Mouse (Mus musculus) adrenal gland, postnatal 14 days (tissue): ENCODE results near the gene 4933424G06Rik. TPM values are rescaled to one million over a fixed set of nuclear protein-coding genes. Genes with fewer than 3 reads are reported as not detected.
"Not testable (repeated sequence)": the region's sequence is repeated elsewhere in the genome, so short reads cannot be mapped to it uniquely, and the experiment has no call there.

ENCODE experiments used
- DNase-seq: peaks from one replicate; pipeline ENCODE4 v3.0.0; 2021; ENCODE audit warnings: mixed read lengths
- long read RNA-seq, 2 experiments: library from polyadenylated mRNA; stranded (forward); transcript quantifications; one replicate each; pipeline ENCODE4 v2.0.0; 2021
- total RNA-seq: library from RNA; stranded (reverse); gene quantifications from 2 replicates; pipeline ENCODE4 v1.2.3, GENCODE M21; 2021

The 4933424G06Rik gene
- not detected in 2 replicates for total RNA-seq
- long read RNA-seq, experiment 1 = 0 reads
- long read RNA-seq, experiment 2 = 0 reads

DNA sequence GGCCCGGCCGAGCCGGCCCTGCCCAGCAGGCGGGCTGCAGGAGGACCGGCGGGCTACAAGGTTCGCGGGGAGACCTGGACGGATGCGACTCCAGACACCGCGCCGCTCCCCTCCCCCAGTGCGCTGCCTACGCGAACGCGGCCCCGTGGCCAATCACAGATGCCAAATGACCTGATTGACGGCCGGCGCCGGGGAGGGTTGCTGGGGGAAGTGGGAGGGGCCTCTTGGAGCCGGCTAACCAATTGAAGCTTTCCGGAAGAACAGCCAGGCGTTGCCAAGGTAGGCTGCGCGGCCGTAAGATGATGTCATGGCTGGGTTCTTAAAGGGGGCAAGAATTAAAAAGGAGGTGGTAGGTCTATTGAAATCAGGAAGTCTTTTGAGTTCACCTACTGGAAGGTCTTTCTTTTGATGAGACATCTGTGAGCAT, at the start of gene 4933424G06Rik:
TSS of gene 4933424G06Rik (plus strand) at position 296 of the 427 bp plus-strand sequence.
- DNase-seq = peak; percentile 99

DNA sequence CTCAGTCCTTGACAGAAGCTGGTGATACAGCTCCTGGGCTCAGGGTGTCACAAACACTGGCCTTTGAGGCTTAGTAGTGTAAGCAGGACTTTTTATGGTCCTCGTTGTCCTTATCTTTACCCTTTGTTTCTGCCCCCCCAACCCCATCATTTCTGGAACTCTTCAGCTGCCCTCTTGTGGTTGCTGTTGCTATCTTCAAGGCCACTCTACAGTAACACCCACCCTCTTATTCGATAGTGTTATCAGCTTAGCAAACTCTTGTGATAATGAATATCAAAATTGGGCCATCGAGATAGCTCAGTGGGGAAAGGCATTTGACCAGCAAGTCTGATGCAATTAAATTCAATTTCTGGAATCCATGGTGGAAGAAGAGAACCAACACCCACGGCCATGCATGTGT, 45.5 kb upstream of the 4933424G06Rik start:
- peak; percentile 30 for DNase-seq

DNA sequence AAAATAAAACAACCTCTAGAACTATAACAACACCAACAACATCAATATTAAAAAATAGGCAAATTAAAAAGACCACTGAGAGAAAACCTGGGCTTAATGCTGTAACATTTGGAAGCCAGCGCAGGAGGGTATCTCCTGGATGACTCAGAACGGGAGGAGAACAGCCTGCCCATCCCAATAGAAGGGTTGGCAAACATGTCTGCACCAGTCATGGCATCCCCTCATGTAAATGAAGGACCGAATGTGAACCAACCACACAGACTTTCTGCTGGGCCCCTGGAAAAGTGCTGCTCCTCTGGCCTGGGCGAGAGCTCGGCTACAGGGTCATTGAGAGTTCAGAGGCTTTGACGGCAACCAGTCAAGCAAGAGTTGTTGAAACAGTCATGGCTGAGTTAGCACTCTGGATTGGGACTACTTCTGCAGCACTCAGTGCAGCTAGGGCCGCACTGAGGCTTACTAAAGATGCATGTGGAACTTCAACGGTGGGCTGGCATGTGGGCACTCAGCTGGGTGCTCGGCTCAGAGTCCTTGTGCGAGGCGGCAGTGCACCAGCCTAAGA, 44.7 kb upstream of the 4933424G06Rik start:
- no peak for DNase-seq

GRCm38 (mm10) chr1:36665934-36666333, 44.0 kb upstream of the 4933424G06Rik start:
- no peak for DNase-seq

DNA sequence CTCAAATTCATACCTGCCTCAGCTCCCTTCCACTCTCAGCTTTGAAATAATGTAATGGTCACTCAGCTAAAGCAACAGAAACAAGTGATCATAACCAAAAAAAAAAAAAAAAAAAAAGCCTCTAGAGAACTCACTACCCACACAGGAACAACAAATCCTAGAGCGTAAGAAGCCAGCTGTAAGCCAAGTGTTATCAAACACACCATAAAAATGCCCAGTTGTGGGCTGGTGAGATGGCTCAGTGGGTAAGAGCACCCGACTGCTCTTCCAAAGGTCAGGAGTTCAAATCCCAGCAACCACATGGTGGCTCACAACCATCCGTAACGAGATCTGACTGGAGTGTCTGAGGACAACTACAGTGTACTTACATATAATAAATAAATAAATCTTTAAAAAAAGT, 41.9 kb upstream of the 4933424G06Rik start:
- not testable (repeated sequence) for DNase-seq

- DNase-seq = no peak
Observed at GRCm38 (mm10) chr1:36670256-36670655, 39.7 kb upstream of the 4933424G06Rik start.

DNA sequence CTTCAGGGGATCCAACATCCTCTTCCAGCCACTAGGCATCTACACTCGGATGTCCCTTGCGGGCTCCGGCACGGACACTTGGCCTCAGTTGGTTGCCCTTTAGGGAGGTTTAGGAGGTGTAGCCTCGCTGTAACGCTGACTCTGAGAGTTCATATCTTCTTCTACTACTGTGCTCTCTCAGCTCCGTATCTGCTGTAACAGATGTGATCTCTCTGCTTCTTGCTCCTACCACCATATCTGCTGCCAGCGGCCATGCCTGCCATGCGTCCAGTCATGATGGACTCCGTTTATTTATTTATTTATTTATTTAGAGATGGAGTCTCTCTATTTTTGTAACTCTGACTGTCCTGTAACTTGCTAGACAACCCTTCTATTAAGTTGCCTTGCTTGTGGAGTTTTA, 38.7 kb upstream of the 4933424G06Rik start:
- no peak for DNase-seq

- DNase-seq = no peak
Observed at GRCm38 (mm10) chr1:36672648-36673350, 37.1 kb upstream of the 4933424G06Rik start.

GRCm38 (mm10) chr1:36674936-36675335, 35.0 kb upstream of the 4933424G06Rik start:
- no peak for DNase-seq

DNA sequence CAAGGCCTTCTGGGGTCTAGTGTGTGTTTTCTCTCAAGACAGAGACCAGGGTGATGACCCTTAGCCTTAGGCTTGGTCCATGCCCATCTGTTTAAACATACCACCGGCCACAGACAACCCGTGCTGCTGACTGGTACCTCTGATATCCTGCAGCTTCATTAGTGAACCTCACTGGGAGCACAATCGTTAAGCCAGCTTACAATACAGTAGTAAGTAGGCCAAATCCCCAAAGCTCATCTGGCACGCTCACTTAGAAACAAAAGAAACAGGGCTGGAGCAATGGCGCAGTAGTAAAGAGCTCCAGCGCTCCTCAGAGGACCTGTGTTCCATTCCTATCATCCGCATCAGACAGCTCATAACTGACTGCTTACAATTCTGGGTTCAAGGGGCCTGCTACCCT, 29.1 kb upstream of the 4933424G06Rik start:
- DNase-seq = no peak

DNA sequence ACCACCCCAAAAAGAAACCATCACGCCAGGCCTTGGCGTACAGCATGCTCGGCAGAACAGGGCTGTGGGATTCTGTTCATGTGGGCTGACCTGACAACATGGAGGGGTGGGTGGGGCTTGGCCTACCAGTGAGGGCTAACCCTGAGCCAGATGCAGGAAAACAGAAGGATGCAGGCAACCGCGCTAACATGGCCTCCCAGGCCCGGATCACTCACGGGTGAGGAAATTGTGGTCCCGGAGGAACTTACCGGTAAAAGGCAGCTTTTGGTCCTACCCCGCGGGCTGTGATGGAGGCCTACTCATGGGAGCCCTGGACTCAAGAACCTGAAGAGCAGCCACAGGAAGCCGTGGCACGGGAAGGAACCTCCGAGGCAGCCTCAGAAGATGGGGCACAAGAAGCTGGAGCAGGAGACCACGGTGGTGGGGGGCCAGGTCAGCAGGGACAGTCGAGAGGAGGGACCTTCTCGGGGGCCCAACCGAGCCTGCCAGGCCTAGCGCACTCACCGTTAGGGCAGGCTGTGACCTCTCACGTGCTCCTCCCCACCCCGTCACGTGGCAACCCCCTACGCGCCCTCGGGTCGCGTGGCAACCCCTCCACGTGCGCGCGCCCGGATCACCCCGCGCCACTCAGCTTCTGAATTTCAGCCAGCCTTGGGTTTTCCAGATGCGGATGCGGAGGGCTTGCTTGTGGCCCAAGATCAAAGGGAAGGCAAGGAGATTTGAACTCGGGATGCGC, 27.2 kb upstream of the 4933424G06Rik start, which contains the start of gene Fam178b:
TSS of gene Fam178b (minus strand) at position 564 of the 736 bp plus-strand sequence.
- DNase-seq = no peak

DNA sequence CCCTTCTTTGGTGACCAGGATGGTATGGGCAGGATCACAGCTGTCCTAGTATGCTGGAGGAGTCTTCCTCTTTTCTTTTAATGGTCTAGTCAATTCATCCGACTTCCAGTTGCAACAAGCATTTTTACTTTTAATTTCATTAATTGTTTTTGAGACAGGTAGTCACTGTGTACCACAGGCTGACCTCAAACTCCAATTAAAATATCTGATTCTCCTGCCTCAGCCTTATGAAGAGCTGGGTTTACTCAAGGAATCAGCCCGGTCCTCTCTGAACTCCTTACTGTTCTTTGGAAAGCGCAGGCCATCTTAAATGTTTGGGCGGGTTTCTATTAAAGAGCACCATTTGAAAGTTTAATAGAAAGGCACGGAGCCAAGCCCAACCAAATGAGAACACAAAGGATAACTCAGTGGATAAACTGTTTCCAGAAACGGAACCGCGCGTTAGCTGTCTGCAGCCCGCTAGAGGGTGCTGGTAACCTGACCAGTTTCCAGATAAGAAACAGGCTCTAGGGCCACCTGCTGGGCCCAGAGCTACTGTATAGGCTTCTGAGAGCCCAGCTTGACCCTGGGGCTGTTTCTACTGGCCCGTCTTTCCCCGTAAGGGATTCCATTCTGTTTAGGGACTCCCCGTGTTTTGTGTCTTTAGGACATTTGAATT, 26.0 kb upstream of the 4933424G06Rik start:
- peak; percentile 85 for DNase-seq

DNA sequence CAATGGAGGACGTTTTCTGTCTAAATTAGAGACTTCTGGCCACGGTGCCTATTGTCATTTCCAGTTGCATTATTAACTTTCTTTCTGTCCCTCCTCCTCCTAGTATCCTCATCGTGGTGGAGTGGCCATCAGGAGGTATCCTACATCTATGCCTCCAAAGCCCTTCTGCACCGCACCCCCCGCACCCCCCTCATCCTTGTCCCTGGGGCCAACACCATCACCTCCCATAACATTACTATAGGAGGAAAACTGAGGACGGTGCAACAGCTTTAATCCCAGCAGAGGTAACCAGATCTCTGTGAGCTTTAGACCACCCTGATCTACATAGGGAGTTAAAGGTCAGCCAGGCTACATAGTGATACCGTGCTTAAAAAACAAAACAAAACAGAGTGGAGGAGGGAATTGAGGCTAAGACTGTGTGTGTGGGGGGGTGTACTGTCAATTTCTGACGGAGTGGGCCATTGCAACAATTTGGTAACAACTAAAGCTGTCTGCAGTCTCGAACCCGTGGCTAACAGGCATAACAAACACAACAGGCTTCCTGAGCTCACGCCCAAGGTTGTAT, 19.2 kb upstream of the 4933424G06Rik start:
- DNase-seq = no peak

- peak; percentile 99 for DNase-seq
Observed at GRCm38 (mm10) chr1:36691271-36692155, 18.4 kb upstream of the 4933424G06Rik start, which contains the start of gene Cox5b. TSS of gene Cox5b (plus strand) at chr1:36691449.

- no peak for DNase-seq
Observed at GRCm38 (mm10) chr1:36694871-36695270, 15.1 kb upstream of the 4933424G06Rik start.

GRCm38 (mm10) chr1:36696411-36696810, 13.5 kb upstream of the 4933424G06Rik start:
- DNase-seq = peak; percentile 23

GRCm38 (mm10) chr1:36697030-36697429, 12.9 kb upstream of the 4933424G06Rik start:
- DNase-seq = no peak

DNA sequence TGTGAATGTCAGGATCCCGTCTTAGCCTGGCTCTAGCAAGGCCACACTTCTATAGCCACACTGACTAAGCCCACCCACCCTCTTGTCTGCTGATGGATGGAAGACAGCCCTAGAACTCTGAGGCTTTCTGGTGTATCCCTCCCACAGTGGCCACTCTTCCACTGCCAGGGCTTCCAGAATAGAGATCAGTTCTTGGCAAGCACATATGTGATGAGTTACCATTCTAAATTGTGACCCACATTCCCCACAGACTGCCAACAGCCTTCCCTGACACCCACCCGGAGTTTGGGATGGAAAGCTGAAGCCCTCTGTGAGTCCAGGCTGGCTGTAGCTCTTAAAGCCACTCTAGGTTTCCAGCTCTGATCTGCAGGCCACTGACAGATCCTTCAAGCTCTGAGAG, 2.8 kb upstream of the 4933424G06Rik start:
- DNase-seq = no peak

GRCm38 (mm10) chr1:36707797-36708196, 2.2 kb upstream of the 4933424G06Rik start:
- DNase-seq = no peak

DNA sequence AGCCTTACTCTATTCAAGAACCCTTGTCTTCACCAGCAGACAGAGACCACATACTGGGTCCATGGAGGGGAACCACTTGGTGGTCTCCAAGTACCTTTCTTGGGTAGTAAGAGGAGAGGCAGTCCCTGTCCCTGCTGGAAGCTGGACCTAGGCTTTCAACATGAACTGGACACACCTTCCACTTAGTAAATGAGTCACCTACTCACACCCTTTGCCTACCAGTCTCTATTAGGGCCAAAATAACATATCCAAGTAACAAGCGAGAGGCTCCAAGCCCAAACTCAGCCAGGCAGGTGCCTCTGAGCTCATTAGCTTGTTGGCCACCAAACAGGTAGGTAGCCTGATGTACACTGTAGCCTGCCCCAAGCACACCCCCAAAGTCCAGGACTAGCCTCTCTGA, 1.3 kb upstream of the 4933424G06Rik start:
- DNase-seq = no peak
